Mouse (Mus musculus): Measurements from ENCODE around the gene Spert.

DNA sequence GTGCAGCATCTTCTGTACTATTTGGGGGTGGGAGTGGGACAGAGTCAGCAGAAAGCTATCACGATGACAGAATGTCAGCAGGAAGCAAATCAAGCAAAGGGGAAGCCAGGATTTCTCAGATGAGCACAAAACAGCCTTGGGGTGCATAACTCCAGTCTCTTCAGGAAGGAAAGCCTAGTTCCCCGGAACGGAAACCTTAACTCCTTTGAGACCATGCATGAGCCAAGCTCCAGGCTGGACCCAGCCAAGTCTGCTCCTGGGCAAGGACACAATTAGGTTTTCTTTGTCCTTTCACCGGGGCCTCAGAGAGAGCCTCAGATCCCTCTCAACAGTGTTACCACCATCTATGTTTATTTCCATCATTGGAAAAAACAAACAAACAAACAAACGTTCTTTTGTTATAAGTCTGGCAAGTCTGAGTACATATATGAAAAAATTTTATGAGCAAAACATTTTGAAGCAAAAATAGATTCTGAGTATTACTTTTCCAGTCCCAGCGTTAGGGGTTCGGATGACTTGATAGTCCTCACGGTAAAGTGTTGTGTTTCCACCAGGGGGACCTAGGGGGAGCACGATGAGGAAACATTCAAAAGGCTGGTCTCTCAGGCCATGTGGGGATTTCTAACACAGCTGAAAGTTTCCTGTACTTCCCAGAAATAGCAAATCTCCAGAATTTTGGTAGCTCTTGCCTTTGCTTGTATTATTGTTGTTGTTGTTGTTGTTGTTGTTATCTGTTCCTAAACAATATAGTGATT lies 31.2 kb downstream of the Spert start:
- TF ChIP-seq POLR2A (IDR thresholded peaks at IDR 0.05; ENCODE audit: extremely low read depth, insufficient read depth, low read length) (no peak), CTCF (IDR thresholded peaks at IDR 0.05; ENCODE audit: low read depth, low read length) (no peak)
